Mouse (Mus musculus): ENCODE measurements around the gene Chkb. TPM values are rescaled to one million over a fixed set of nuclear protein-coding genes. Genes with fewer than 3 reads are reported as not detected.

Chkb gene
- total RNA-seq (2021): 10 to 100 TPM; 19.6 to 28.5 TPM
- long read RNA-seq, experiment 1, transcript Chkb-203 (2 exons, 543 nt): minor isoform, 6 of 31 reads
- long read RNA-seq, experiment 1, transcript Chkb-201 (11 exons, 1,707 nt): major isoform, 9 of 31 reads
- long read RNA-seq, experiment 1, partial matches to known transcripts: 2 of 31 reads
- long read RNA-seq, experiment 1, other reads (novel, unspliced or antisense): 10 of 31 reads
- long read RNA-seq, experiment 2, transcript Chkb-201 (11 exons, 1,707 nt): major isoform, 12 of 25 reads
- long read RNA-seq, experiment 2, transcript Chkb-208 (10 exons, 1,416 nt): minor isoform, 5 of 25 reads
- long read RNA-seq, experiment 2, partial matches to known transcripts: 1 of 25 reads
- long read RNA-seq, experiment 2, other reads (novel, unspliced or antisense): 5 of 25 reads

GRCm38 (mm10) chr15:89429352-89430221, at the start of gene Chkb, which contains the start of the genes C730034F03Rik and Gm44502:
Gene Chkb, minus strand, starts transcription at chr15:89429908.
Gene C730034F03Rik, plus strand, starts transcription at chr15:89429589.
Gene Gm44502, minus strand, starts transcription at chr15:89429696.
- intact Hi-C loops (cut with DNase I; ENCODE audit: low total_unique reads): no loop called here
- DNase-seq: peak; percentile 95

GRCm38 (mm10) chr15:89478622-89479021, 48.9 kb upstream of the Chkb start:
- intact Hi-C loops (cut with DNase I; ENCODE audit: low total_unique reads): no loop called here
- DNase-seq: no peak

DNA sequence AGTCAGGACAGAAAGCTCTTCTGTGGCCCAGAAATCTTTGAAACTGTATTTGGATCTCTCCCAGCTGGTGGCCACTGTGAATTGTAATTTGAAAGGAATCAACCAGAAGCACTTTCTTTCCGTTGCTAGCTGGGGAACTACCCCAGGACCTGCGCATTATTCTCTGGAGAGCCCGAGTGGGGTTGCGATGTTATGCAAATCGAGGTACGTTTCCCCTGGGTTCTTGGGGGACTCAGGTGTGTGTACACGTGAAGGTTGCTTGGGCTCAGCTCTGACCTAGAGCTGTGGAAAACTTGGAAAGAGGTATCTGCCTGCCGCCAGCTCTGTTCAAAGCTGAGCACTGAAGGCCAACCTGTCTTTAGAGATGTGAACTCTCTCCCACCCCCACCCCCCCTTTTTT, 48.1 kb upstream of the Chkb start:
- intact Hi-C loops (cut with DNase I; ENCODE audit: low total_unique reads): no loop called here
- DNase-seq: no peak

DNA sequence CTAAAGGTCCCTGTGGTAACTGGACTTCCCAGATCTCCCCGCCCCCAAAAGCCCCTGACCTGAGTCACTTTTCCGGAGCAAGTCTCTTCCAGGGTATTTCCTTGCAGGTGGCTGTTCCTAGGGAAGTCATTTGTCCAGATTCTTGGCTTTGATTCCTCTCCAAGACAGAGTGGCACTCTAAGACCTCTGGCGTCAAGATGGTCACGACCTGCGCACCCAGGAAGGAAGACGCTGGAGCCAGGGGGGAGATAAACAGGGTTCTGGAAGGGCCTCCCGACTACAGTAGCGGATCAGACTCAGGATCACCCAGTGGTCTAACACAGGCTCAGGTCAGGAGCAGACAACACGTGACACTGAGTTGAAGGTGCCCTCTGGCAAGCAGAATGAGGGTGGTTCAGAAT, 47.4 kb upstream of the Chkb start, which contains the start of gene Arsa:
Arsa (minus strand) TSS at position 335 of the 401 bp plus-strand sequence.
- intact Hi-C loops (cut with DNase I; ENCODE audit: low total_unique reads): no loop called here
- DNase-seq: no peak

GRCm38 (mm10) chr15:89476475-89476815, 46.7 kb upstream of the Chkb start:
- intact Hi-C loops (cut with DNase I; ENCODE audit: low total_unique reads): no loop called here
- DNase-seq: no peak

DNA sequence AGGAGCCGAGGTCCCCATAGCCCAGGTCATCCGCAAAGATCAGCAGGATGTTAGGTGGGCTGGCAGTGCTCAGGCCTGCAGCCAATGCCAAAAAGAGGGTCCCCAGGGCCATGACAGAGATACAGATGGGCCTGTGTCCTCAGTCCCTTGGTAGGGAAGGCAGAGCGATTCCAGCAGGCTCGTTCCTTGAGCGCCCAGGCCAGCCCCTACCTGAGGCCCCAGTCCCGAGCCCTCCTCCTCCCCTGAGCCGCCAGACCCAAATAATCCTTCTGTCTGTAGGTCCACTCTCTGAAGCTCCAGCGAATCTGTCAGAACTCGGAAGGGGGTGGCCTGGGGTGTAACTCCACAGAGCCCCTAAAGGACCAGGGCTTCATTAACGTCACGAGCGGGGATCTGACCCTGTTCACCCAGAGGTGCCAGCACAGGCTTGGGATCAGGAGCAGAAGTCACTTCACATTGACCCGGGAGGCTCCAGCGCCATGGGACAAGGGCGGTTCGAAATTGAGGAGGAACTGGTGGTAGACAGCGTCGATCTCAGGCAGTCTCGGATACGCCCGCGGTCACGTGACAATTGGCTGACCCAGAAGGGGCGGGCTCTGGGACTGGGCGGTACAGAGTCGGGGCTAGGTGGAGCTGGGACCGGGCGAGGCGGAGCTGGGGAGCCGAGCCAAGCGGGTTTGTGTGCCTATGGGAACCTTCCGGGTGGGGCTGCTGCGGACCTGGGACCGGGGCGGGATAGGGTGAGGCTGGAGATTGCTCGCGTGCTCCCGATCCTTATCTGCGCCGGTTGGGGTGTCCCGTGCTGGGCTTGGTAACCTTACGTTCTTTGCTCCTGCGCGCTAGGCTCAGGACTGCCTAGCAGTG, 46.1 kb upstream of the Chkb start:
- peak; percentile 94 for DNase-seq
- intact Hi-C loops (cut with DNase I; ENCODE audit: low total_unique reads): no loop called here

DNA sequence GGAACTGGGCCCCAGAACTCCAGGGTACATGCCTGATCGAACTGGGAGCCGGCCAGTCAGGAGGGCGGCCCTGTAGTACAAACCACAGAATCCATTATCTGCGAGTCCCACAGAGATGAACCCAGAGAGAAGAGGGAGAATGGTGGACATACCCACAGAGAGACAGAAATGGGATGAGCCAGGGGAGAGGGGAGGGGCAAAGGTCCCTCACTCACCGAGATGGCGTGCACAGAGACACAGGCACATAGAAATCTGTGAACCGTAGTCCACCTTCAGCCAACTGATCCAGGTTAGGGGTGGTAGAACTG, 45.5 kb upstream of the Chkb start:
- intact Hi-C loops (cut with DNase I; ENCODE audit: low total_unique reads): no loop called here
- DNase-seq: no peak

DNA sequence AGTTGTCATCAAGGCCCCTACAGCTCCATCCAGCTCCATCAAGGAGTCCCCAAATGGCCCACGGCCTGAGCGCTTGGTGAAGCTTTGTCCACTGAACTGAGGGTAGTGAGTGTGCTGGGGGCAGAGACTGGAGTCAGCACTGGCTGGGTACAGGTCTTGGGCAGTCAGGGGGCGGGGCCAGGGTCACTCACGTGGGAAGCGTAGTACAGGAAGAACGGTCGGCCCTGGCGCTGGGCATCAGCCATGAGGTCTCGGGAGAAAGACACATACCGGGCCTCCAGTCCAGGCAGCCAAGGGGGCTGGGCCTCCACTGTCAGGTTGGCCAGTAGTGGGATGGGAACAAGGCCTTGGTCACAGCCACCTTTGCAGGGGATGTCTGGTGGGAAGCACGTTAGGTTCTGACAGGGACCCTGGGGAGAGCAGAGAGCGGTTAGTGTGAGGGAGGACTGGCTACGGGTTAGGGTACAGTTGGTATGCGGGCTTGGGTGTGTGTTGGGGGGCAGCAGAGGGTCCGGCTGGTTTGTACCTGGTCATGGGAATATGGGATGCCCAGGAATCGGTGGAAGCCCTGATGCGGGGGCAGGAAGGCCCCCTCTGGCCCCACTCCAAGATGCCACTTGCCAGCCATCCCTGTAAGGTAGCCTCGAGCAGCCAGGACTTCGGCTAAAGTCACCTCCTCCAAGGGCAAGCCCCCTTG, 45.0 kb upstream of the Chkb start:
- intact Hi-C loops (cut with DNase I; ENCODE audit: low total_unique reads): no loop called here
- DNase-seq: no peak

- intact Hi-C loops (cut with DNase I; ENCODE audit: low total_unique reads): no loop called here
- DNase-seq: no peak
Measured at GRCm38 (mm10) chr15:89473921-89474320, 44.2 kb upstream of the Chkb start.

DNA sequence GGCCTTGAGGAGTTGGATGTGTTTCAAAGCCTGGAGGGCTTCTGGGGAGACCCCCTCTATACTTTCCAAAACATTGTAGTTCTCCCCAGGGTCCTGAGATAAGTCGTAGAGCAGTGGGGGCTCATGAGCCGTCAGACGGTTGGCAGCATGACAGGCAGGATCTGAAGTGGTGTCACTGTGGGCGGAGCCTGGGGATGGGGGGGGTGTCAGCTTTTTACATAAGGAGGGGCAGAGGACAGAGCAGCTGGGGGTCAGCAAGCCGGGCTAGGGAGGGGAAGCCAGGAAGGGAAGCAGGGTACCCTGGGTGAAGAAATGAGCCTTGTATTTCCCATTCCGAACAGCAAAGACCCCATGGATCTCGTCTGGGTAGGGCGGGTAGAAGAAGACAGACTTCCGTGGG, 43.7 kb upstream of the Chkb start:
- intact Hi-C loops (cut with DNase I; ENCODE audit: low total_unique reads): no loop called here

DNA sequence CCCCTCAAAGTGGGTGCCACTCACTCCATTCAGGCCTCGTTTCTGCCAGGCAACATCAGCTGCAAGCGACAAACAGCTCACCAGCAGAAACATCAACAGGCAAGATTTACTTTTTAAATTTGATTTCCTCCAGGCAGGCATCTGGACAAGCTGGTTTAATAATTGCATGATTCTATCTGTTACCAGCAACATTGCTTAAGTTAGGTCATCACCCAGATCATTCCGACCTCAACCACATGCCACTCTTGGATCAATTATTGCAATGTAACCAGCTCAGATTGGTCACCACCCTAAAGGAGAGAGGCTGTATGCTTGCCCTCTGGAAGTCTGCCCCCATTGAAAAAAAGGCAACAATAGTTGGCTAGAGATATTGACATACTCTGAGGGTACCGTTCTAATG, 41.8 kb upstream of the Chkb start:
- DNase-seq: no peak
- intact Hi-C loops (cut with DNase I; ENCODE audit: low total_unique reads): no loop called here

More for the DNA sequence above, 43.7 kb upstream of the Chkb start:
- DNase-seq: no peak

- no peak for DNase-seq
- intact Hi-C loops (cut with DNase I; ENCODE audit: low total_unique reads): no loop called here
Measured at GRCm38 (mm10) chr15:89468577-89468976, 38.9 kb upstream of the Chkb start.

- DNase-seq: no peak
- intact Hi-C loops (cut with DNase I; ENCODE audit: low total_unique reads): no loop called here
Measured at GRCm38 (mm10) chr15:89465052-89465451, 35.3 kb upstream of the Chkb start.

DNA sequence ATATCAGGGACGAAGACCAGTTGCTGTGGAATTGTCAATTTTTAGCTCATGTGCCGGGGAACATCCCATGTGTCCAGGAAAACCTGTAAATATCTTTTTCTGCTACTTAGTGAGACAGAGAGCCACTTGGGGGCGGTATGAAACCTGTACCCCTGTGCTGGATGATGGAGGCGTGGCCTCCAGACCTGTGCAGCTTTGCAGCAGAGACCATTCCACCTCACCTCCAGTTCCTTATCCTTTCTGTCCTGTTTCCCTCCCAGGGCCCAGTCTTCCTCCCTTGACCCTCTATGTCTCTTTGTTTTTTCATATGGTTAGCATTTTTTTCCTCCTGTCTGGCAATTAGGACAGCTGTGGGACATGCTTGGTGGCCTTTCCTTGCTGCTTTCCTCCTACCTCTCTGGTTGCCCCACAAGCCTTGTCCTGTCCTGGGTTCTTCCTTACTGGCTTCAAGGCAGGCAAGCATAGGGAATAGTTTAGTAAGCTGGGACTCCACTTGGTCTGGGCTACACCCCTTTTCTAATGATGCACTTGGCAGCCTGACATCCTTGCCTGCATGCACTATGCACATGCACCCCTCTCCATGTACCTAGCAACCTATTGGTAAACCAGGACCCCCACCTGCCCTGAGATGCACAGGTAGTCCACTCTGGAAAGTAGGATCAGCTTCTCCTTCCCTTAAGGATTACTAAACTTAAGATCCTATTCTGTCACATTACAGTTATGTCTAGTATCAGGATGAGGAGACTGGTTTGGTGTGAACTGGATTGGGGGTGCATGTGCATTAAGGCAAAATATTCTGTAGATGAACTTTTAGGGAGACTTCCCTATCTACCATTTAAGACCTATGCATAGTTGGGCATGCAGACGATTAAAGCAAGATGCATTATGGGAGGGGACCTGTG, 33.9 kb upstream of the Chkb start:
- no peak for DNase-seq
- intact Hi-C loops (cut with DNase I; ENCODE audit: low total_unique reads): no loop called here

GRCm38 (mm10) chr15:89462176-89462575, 32.5 kb upstream of the Chkb start:
- no peak for DNase-seq
- intact Hi-C loops (cut with DNase I; ENCODE audit: low total_unique reads): no loop called here

DNA sequence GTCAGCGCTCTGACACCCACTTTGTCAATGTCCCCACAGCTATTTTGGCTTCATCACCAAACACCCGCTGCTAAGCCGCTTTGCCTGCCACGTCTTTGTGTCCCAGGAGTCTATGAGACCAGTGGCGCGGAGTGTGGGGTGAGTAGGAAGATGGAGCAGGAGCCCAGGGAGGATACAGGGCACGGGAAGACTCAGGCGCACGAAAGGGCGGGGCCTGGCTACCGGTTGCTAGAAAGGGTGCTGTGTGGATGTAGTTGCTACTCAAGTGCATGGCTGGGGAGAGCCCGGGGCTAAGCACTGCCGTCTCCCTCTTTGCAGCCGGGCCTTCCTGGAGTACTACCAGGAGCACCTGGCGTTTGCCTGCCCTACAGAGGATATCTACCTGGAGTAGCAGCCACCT, 31.6 kb upstream of the Chkb start:
- intact Hi-C loops (cut with DNase I; ENCODE audit: low total_unique reads): no loop called here
- no peak for DNase-seq

DNA sequence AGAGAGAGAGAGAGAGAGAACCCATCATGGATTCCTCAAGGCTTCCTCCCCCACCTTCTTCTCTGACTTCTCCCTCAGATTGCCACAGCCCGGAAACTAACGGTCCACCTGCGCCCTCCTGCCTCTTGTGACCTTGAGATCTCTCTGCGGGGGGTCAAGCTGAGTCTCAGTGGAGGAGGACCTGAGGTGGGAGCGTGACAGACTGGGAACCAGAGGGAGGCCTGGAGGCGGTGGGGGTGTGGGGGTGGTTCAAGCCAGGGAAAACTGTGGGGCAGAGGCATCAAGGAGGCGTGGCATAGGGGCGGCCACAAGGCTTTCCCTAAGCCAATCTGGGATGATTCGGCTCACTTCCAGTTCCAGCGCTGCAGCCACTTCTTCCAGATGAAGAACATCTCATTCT, 30.6 kb upstream of the Chkb start:
- intact Hi-C loops (cut with DNase I; ENCODE audit: low total_unique reads): no loop called here
- DNase-seq: no peak

DNA sequence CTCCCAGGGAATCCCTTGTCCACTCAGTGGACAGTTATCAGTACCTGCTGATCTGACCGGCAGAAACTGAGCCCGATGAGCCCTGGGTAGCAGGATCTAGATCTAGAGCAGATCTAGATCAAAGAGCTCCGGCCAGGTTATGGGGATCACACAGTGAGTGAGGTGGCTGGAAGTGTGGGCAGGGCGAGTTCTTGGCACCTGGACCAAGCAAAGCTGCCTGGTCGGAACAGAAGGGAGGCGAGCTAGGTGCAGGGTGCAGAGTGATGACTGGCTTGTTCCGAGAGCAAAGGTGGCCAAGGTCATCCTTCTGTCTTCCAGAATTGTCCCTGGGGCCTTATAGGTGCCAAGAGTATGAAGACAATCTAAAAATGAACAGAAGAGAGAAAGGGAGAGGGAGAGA, 30.1 kb upstream of the Chkb start:
- intact Hi-C loops (cut with DNase I; ENCODE audit: low total_unique reads): no loop called here
- no peak for DNase-seq
